Mouse (Mus musculus): ENCODE measurements at regions not wholly inside any gene's neighbourhood (a gene's known extent, or its start where the extent isn't known, plus 50 kb on each side); places are given as distances from the start of the nearest gene placed in this dataset.

- TF ChIP-seq CTCF (conservative IDR thresholded peaks at IDR 0.05; ENCODE audit: low read length) (no peak), NANOG (IDR thresholded peaks at IDR 0.05; ENCODE audit: borderline replicate concordance, low read length) (no peak), POU5F1 (IDR thresholded peaks at IDR 0.05; ENCODE audit: borderline replicate concordance, low read length) (no peak)
Measured at GRCm38 (mm10) chr13:44260039-44260438, 469.2 kb upstream of the Jarid2 start.

Data from E14TG2a.4 (cell line).